Mouse (Mus musculus): Measurements from ENCODE around the gene Alpl.

Gene Alpl

DNA sequence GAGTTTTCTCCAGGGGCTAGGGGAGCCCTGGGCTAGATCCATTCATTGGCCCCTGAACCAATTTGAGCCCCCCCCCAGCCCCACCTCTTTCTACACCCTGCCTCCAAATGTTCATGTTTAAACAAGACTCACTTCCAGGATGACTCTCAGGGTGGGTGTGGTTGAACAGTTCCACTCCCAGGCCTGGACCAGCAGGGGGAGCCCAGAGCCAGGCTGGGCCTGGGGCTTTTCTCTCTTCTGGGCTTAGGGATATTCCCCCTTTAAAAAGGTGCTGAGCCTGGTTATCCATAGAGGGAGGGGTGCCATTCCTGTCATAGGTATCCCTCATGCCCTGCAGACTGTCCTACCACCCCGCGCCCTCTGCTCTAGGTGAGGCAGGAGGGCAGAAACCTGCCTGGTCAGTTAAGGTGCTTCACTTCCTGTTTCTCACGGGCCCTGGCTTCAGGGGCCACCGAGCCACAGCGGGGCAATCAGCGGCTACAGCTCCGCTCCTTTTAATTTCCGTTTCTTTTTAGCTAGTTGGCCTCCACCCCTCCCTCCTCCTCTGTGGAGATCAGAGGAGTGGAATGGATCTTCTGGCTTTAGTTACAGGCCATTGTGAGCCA, 82.1 kb downstream of the Alpl start:
- DNase-seq (ENCODE audit: low read depth): no peak

- DNase-seq (ENCODE audit: low read depth): no peak
Measured at GRCm38 (mm10) chr4:137712963-137713362, 83.2 kb downstream of the Alpl start.

DNA sequence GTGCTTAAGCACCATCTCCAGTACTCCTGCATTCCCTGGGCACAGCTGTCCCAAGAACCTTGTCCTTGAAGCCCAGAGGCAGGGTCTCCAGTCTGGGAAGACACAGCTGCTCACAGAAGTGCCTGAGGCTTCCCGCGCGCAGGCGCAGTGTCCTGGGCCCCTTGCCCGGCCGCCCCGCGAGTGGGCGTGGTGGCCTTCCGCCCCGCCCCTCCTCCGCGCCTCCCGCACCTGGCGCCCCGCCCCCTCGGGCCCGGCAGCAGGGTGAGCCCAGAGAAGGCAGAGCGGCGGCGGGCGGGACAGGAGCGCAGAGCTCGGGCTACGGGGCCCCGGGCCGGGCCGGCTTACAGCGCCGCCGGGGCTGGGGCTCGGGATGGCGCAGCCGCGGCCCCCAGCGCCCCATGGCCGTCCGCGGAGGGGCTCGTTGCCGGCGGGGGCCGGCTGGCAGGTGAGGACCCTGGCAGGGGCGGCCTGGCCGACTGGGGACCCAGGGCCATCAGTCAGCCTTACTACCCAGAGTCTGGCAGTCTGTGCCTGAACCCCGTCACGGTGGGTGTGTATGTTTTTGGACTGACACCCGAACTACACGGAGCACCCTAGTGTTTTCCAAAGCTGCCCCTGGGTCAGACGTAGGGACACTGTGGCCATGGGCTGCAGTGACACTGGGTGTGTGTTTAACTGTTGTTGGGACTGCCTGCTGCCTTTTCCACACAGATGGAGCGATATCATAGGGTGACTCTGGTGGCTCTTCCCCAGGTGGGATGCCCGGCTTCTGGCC, 88.8 kb downstream of the Alpl start:
- peak; percentile 59 for DNase-seq (ENCODE audit: low read depth)

DNA sequence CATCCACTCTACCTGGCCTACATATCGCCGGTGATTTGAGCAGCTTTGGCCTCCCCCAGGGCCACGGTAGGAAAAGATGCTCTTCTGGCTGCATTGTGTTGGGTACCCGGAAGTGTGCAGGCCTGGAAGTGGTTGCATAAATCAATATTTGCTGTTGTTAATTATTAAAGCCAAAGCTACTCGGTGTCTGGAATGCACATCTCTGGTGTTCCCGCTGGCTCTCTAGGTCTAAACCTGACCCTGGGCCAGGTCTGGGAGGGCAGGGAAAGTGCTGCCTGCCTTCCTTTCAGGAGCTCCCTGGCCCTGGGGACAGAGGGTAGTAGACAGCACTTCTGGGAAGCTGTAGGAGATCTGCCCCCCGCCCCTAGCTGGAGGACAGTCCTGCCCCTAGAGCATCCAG, 89.7 kb downstream of the Alpl start:
- DNase-seq (ENCODE audit: low read depth): no peak

DNA sequence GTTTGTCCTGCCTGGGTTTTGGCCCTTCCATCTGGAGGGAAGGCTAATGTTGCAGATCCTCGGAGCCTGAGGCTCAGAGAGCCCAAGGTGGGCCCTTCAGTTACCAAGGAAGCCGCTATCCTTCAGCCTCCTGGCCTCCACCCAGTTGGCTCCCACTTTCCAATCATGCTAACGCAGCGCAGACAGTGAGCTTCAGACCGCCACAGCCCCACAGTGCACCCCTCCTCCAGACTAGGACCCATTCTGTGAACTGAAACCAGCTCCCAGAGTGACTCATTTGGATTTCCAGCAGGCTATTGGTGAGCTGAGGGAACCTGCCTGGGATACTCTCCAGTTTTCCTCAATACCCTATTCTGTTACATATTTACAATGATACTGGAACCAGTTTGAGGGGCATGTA, 90.8 kb downstream of the Alpl start:
- no peak for DNase-seq (ENCODE audit: low read depth)

DNA sequence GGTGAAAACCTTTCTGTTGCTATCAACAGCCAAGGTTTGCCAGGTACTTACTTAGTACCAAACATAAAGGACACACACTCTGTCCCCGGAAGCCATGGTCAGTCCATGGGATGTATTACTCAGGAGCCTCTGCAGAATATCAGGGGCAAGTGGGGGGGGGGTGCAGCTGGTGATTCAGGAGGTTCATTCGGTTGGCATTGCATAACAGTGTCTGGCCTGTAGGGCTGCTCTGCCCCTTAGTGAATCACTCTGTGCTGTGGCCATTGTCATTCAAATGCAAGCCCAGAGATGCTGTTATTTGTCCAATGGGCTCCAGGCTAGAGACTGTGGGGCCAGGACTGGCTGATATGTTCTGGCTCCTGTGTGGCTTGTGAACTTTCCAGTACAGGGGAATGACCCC, 91.6 kb downstream of the Alpl start:
- no peak for DNase-seq (ENCODE audit: low read depth)

- no peak for DNase-seq (ENCODE audit: low read depth)
Measured at GRCm38 (mm10) chr4:137703077-137703476, 93.1 kb downstream of the Alpl start.

GRCm38 (mm10) chr4:137700960-137701359, 95.2 kb downstream of the Alpl start:
- no peak for DNase-seq (ENCODE audit: low read depth)

GRCm38 (mm10) chr4:137699264-137700211, 96.6 kb downstream of the Alpl start:
- no peak for DNase-seq (ENCODE audit: low read depth)

- DNase-seq (ENCODE audit: low read depth): no peak
Measured at GRCm38 (mm10) chr4:137698076-137698985, 97.9 kb downstream of the Alpl start.

DNA sequence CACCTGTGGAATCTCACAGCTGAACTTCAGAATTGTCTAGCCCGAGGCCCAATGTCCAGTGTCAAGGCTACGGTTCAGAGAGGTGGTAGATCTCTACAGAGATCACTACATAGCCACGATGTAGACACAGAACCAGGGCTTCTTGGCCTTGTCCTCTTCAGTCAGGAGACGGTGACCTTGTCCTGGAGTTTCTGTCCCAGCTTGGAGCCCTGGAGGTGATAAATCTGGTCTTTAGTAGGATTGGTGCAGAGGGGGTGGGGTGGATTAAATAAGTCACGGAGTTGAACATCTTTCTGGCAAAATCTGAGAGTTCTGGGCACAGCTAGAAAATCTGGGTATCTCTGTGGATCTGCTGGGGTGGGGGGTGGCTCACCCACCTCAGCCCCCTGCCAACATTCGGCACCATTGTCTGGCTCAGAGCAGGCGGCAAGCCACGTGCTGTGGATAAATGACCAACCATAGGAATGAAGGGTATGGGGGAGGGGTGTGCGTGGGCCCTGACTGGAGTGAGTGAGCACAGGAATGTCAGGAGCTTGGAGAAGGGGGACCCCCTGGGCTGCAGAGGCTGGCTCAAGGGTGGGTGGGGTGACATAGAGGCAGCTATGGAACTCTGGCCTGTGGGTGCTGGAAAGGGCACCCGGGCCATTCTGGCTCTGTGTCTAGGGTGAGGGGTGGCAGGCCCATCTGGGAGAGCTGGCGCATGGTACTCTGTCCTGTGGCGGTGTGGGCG, 98.9 kb downstream of the Alpl start:
- no peak for DNase-seq (ENCODE audit: low read depth)

DNA sequence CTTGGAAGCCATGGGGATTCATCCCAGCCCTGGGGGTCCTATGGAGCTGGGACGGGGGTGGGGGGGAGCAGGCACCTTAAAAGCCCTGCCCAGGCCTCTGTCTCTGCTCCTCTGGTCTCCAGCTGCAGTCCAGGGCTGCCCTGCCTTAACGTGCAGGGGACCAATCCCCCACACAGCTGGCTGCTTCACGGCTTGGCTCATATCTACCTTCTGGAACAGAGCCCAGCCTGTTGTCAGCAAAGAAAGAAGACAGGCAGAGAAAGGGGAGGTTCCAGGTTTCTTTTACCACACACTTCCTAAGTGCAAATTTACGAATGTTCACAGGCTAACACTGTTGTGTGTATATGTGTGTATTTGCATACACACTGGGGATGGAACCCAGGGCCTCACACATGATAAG, 100.3 kb downstream of the Alpl start:
- no peak for DNase-seq (ENCODE audit: low read depth)

GRCm38 (mm10) chr4:137695300-137695699, 100.9 kb downstream of the Alpl start:
- DNase-seq (ENCODE audit: low read depth): no peak

DNA sequence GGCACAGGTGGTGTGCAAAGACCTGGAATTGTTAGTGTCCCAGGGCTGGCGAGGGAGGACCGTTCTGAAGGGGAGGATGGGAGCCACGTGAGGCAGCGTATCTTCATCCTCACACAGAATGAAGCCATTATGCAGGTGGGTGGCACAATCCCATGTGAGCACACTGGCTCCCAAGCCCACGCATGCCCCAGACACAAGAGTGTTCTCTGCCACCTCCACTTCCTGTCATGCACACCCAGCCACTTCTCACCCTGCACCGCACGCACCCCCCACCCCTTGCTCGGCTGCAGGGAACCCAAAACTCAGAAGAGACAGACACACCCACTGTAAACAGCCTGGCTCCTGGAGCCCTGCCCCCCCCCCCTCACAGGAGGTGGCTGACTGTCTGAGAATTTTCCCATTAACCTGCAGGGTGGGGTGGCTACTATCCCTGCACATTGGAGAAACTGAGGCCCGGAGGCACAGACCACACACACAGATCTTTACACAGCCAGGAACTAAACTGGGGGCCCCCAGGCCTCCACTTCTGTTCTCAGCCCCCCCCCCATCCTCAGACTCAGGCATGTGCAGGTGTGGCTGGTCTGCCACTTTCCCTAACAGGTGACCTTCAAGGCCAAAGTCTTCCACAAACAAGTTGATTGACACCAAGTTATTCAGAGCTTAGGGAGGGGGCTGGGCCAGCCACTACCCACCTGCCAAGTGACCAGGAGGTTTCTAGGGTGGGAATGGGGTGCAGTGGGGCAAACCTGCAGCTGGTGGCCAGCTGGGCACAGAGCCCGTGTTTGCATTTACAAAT, 103.9 kb downstream of the Alpl start:
- no peak for DNase-seq (ENCODE audit: low read depth)

Measured in c-Kit-positive CD71-positive TER-119-negative erythroid progenitor cells, embryonic 14.5 days (primary cell).